Mouse (Mus musculus) limb, embryonic 11.5 days (tissue): ENCODE measurements around the gene Ascl5. TPM values are rescaled to one million over a fixed set of nuclear protein-coding genes. Genes with fewer than 3 reads are reported as not detected.

Source experiments
- ATAC-seq: fragments of 200-750 bp; cut with Nextera tagmentation; 2 replicates; pipeline ENCODE4 v1.8.0; 2017; ENCODE audit warnings: low read depth; ENCODE audit not compliant: insufficient number of reproducible peaks, low FRiP score, low TSS enrichment
- DNase-seq: peaks from one replicate; pipeline ENCODE4 v3.0.0-alpha.2; 2015; ENCODE audit warnings: low spot score
- H3K27ac ChIP-seq: fragments of 300-500 bp; sonication (generic); replicated peaks from 2 replicates; pipeline ENCODE4 v1.5.1; 2014; ENCODE audit warnings: low read depth, mild to moderate bottlenecking, low read length
- H3K27me3 ChIP-seq: fragments of 300-500 bp; sonication (generic); 2 replicates; pipeline ENCODE4 v1.6.1; 2014; ENCODE audit warnings: mild to moderate bottlenecking, low read length, mixed read lengths; ENCODE audit not compliant: control insufficient read depth, insufficient read depth
- H3K36me3 ChIP-seq: fragments of 300-500 bp; sonication (generic); 2 replicates; pipeline ENCODE4 v1.6.1; 2014; ENCODE audit warnings: mild to moderate bottlenecking, low read length, moderate library complexity, mixed read lengths; ENCODE audit not compliant: control insufficient read depth, insufficient read depth
- H3K4me1 ChIP-seq: fragments of 300-500 bp; sonication (generic); 2 replicates; pipeline ENCODE4 v1.6.1; 2014; ENCODE audit warnings: low read length, mixed read lengths; ENCODE audit not compliant: control insufficient read depth, insufficient read depth
- H3K4me2 ChIP-seq: fragments of 300-500 bp; sonication (generic); 2 replicates; pipeline ENCODE4 v1.6.1; 2014; ENCODE audit warnings: low read depth, mild to moderate bottlenecking, moderate library complexity; ENCODE audit not compliant: severe bottlenecking
- H3K4me3 ChIP-seq: fragments of 300-500 bp; sonication (generic); 2 replicates; pipeline ENCODE4 v1.5.1; 2014; ENCODE audit warnings: low read depth, low read length
- H3K9ac ChIP-seq: fragments of 300-500 bp; sonication (generic); 2 replicates; pipeline ENCODE4 v1.6.1; 2014; ENCODE audit warnings: mild to moderate bottlenecking, low read length
- H3K9me3 ChIP-seq: fragments of 300-500 bp; sonication (generic); 2 replicates; pipeline ENCODE4 v1.6.1; 2016; ENCODE audit warnings: low read length; ENCODE audit not compliant: control insufficient read depth
- WGBS: fragments of 180-500 bp; shearing (Covaris S2); extraction: QIAGEN DNeasy Blood & Tissue Kit; methylation state at CpG from one replicate; pipeline ENCODE4 v1.1.7; 2014; 5-methylcytosine and 5-hydroxymethylcytosine counted together
- polyA plus RNA-seq: library from polyadenylated mRNA; unstranded; fragments of >200 nt; fragmentation: Nextera tagmentation; extraction: Ambion mirVana; gene quantifications from 2 replicates; pipeline ENCODE4 v1.2.1, GENCODE M21; 2014

Gene Ascl5
- polyA plus RNA-seq, 1 experiment from 2014 or later, result not detected

DNA sequence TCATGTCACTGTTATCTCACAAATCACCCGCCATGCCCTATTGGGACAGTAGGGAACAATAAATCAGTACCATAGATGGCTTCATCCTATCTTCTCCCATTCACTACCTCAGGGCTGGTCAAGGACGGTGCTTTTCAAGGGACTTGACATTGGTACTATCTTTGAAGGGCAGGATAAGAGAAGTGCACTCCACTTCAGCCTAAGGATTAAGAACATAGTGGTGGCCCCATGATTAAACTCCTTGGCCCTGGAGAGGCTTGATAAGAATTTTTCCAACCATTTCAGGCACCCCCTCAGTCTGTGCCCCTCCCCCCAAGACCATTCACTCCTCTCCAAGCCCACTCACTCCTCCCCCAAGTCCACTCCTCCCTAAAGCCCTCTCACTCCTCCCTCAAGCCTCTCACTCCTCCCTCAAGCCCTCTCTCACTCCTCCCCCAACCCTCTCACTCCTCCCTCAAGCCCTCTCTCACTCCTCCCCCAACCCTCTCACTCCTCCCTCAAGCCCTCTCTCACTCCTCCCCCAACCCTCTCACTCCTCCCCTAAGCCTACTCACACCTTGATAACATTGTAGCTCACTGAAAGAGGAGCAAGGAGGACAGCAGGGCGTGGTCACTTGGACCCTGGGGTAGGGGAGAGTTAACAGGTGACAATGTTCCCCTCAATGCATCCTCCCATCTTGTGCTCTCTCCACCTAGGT, 35.5 kb downstream of the Ascl5 start:
- no peaks in the 10 kb centered on the region for H3K4me1 ChIP-seq
- DNase-seq (no peak), ATAC-seq (no peak)
- WGBS, result 79% methylated on average over 3 of the region's 3 CpGs
- H3K4me3 ChIP-seq, result no peak overlapping the region
- no peak overlapping the region for H3K27ac ChIP-seq
- no peak overlapping the region for H3K4me2 ChIP-seq
- H3K9ac ChIP-seq, result no peak overlapping the region
- H3K27me3 ChIP-seq, result no peaks in the 10 kb centered on the region
- no peaks in the 10 kb centered on the region for H3K36me3 ChIP-seq
- no peaks in the 10 kb centered on the region for H3K9me3 ChIP-seq

DNA sequence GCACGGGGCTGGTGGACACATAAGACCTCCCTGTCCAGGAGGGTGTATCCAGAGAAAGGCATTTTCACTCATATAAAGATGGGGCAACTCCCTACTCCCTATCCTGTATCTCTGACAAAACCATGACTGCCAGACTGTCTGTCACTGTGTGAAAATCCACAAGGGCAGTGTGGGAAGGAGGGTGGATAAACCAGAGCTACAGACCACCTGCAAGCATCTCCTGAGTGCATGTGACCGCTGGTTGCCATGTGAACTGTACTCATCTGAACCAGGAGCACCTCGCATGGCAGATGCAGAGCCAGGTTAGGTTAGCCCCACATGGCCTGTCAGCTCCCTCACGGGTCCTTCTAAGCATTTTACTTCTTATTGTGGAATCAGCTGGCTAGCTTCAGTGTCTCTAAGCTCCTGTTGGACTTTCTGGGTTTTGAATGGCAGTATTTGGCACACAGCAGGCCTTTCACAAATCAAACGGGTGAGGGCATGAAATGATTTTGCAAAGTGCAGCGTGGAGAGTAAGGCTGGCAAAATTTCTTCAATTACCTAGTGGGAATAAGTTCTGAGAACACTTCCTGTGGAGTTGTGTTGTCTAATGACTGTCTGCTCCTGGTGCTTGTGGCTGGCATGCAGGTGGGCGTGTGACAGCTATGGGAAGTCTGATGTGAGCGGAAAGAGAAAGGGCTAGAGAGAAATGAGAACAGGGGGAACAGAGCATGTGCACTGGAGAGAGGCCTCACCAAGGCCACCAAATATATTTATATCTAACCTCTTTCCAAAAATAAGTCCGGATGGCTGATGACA, 39.0 kb downstream of the Ascl5 start:
- H3K27ac ChIP-seq, result no peak overlapping the region

DNA sequence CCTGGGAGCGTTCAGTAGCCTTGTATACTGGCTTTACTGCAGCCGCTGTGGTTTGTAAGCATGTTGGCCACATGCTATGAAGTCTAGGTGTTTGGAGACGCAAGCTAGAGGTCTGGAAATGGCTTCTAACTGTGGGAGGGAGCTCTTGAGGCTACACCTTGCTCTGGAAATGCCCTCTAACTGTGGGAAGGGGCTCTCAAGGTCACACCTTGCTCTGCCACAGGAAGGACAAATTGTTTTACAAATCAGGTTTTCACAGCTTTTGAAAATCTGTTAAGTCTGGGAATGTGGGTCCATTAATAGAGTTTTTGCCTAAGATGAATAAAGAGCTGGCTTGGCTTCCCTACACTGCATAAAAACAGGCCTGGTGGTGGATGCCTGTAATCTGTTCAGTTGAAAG, 43.1 kb downstream of the Ascl5 start:
- no peaks in the 10 kb centered on the region for H3K27me3 ChIP-seq
- H3K4me2 ChIP-seq, result no peak overlapping the region
- 73% methylated on average over 3 of the region's 3 CpGs for WGBS

More for the DNA sequence above, 39.0 kb downstream of the Ascl5 start:
- no peaks in the 10 kb centered on the region for H3K36me3 ChIP-seq
- no peaks in the 10 kb centered on the region for H3K9me3 ChIP-seq
- ATAC-seq (no peak), DNase-seq (no peak)
- H3K9ac ChIP-seq, result no peak overlapping the region
- no peak overlapping the region for H3K4me3 ChIP-seq
- no peak overlapping the region for H3K4me2 ChIP-seq
- WGBS, result 84% methylated on average over 9 of the region's 9 CpGs
- no peaks in the 10 kb centered on the region for H3K27me3 ChIP-seq
- no peaks in the 10 kb centered on the region for H3K4me1 ChIP-seq

DNA sequence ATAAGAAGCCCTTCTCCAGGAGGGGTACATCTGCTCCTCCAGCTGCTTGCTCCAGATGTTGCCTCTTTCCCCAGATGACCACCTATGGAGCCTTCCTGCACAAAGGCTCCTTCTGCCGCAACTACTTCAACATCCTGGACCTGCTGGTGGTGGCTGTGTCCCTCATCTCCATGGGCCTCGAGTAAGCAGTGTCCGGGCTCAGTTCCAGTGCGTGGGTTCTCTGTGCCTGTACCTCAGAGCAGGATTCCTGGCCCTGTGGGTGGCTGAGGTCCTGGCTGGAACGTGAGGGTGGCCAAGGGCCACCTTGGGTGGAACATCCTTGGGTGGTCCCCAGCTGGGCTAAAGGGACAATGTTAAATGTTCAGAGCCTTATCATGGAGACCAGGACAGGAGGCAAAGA, 44.2 kb downstream of the Ascl5 start:
- ATAC-seq (no peak), DNase-seq (no peak)
- H3K4me2 ChIP-seq, result no peak overlapping the region
- H3K9ac ChIP-seq, result no peak overlapping the region
- no peaks in the 10 kb centered on the region for H3K27me3 ChIP-seq
- H3K36me3 ChIP-seq, result no peaks in the 10 kb centered on the region
- no peaks in the 10 kb centered on the region for H3K4me1 ChIP-seq
- H3K4me3 ChIP-seq, result no peak overlapping the region
- H3K27ac ChIP-seq, result no peak overlapping the region
- 80% methylated on average over 5 of the region's 5 CpGs for WGBS
- no peaks in the 10 kb centered on the region for H3K9me3 ChIP-seq

More for the DNA sequence above, 43.1 kb downstream of the Ascl5 start:
- H3K4me1 ChIP-seq, result no peaks in the 10 kb centered on the region
- DNase-seq (no peak), ATAC-seq (no peak)
- no peak overlapping the region for H3K27ac ChIP-seq
- no peak overlapping the region for H3K4me3 ChIP-seq
- H3K9me3 ChIP-seq, result no peaks in the 10 kb centered on the region
- H3K36me3 ChIP-seq, result no peaks in the 10 kb centered on the region
- no peak overlapping the region for H3K9ac ChIP-seq

Other genes starting within 250 kb of the Ascl5 start
- gene Lad1, start 232.2 kb upstream of the Ascl5 start, polyA plus RNA-seq, result 4.5 TPM in 2 replicates
- gene Tnnt2, start 214.4 kb upstream of the Ascl5 start, polyA plus RNA-seq, result 6.0 and 7.3 TPM in 2 replicates
- 0.71 and 0.79 TPM in 2 replicates for gene Pkp1, start 131.6 kb upstream of the Ascl5 start, polyA plus RNA-seq
- gene Igfn1, start 44.5 kb upstream of the Ascl5 start, polyA plus RNA-seq, result 0.13 and 0.17 TPM in 2 replicates
- 60.6 and 99.8 TPM in 2 replicates for gene Tmem9, start 42.7 kb upstream of the Ascl5 start, polyA plus RNA-seq
- gene Cacna1s, start 1.9 kb downstream of the Ascl5 start, polyA plus RNA-seq, result 0.17 and 0.21 TPM in 2 replicates
- gene Kif21b, start 80.6 kb downstream of the Ascl5 start, polyA plus RNA-seq, result 8.9 and 10.2 TPM in 2 replicates
- gene Mroh3, start 162.0 kb downstream of the Ascl5 start, polyA plus RNA-seq, result 0.33 and 0.40 TPM in 2 replicates
- gene Inava, start 183.5 kb downstream of the Ascl5 start, polyA plus RNA-seq, result 26.8 and 27.8 TPM in 2 replicates
- not detected in 2 replicates for gene Gpr25, start 210.1 kb downstream of the Ascl5 start, polyA plus RNA-seq